Mouse (Mus musculus): ENCODE measurements at regions not wholly inside any gene's neighbourhood (a gene's known extent, or its start where the extent isn't known, plus 50 kb on each side); places are given as distances from the start of the nearest gene placed in this dataset.

DNA sequence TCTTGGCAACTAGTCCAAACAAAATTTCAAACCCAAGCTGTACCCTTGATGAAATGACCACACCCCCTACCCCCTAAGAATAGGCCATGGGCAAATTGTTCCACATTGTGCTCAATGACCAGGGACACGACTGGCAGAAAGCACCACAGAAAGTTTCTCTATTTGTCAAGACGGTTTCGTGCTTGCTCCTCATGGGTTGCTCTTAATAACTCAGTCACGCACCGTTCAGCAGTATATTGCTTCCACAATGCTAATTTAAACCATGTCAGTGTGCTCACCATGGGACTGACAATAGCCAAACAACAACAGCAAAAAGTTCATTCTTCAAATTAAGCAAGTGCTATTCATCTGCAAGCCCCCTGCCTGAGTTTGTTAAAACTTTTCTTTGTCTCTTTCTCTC, 444.6 kb downstream of the Wdr11 start:
- TF ChIP-seq POLR2AphosphoS5 (IDR thresholded peaks at IDR 0.05; ENCODE audit: insufficient replicate concordance, low read depth, low read length) (no peak), GATA1 (IDR thresholded peaks at IDR 0.05; ENCODE audit: borderline replicate concordance, low read length) (no peak)

Data from G1E (cell line).